Mouse (Mus musculus): ENCODE measurements around the gene Rgs6. TPM values are rescaled to one million over a fixed set of nuclear protein-coding genes. Genes with fewer than 3 reads are reported as not detected.

Rgs6 gene
- total RNA-seq, 2 experiments from 2014 or later: 2.6 to 2.8 TPM

DNA sequence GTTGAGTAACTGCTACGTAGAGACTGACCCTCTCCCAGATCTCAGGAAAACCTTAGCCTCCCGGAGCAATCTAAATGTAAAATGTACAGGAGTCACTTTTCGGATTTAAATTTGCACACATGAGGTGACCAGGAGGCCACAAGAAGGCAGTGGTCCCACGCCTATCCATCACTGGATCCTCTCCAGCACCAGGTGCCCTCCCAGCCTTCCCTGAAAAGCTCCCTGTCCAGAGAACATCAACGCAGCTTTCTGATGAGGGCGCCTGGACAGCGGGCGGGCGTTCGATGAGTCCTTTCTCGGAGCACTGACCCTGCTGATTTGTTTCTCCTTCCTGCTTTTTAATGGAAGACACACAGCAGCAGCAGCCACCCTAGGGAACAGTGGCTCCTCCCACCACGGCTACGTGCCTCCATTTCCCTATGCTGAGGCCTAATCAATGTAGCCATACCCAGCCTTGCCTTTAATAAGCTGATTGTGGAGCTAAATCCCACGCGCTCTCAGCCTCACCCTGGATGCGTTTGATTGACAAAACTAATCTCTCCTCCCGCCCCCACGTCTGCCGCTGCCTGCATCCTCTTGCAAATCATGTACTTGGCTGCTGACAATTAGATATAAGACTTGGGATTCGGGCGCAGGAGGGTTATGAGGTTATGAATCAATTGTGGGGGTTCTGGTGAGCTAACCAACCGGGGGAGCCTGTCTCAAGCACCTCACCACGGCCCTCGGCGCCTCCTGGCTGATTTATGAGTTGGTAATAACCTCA, 449.9 kb downstream of the Rgs6 start:
- no peak for DNase-seq

DNA sequence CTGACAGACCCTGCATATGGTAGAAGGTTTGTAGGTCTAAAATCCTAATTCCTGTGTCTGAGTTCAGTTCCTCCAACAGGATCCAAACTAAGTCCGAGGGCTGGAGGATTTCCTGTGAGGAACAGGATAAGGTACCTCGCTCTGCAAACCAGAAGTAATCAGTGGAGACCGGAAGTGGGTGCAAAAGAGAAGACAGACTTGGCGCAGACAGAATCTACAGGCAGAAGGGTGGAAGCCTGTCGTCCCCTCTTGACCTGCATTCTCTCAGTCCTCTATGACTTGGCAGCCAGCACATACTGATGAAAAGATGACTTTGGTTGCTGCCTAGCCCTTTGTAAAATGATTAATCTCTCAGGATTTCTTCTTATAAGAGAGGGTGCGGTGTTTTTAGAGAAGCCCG, 450.7 kb downstream of the Rgs6 start:
- DNase-seq: no peak

- DNase-seq: no peak
These were observed 451.8 kb downstream of the Rgs6 start for GRCm38 (mm10) chr12:83039859-83040258.

DNA sequence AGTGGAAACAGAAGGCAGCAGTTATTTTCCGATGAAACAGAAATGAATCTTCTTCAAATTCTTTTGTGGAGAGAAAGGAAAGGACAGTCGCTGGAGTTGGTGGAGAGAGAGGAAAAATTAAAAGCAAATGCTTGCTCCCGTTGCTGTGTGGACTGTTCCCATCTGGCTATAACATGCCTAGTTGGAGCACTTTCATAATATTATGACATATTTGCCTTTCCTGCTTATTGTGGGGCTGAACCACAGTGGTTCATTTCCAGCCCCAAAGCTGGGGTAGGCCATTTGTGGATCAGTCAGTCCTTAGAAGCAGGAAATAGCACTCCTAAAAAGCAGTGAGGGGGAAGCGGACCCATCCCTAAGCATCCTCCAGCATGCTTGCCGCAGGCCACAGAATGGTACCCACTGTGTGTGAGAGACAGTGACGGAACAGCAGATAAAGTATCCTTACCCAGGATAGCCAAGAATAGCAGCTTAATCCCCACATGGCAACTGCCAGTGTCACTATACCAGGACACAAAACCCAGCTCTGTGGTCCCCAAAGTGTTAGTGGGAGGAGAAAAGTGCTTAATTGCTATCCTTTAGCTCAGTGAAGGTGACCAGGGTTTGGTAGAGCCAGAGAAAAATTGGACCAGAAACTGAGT, 456.0 kb downstream of the Rgs6 start:
- DNase-seq: no peak

DNA sequence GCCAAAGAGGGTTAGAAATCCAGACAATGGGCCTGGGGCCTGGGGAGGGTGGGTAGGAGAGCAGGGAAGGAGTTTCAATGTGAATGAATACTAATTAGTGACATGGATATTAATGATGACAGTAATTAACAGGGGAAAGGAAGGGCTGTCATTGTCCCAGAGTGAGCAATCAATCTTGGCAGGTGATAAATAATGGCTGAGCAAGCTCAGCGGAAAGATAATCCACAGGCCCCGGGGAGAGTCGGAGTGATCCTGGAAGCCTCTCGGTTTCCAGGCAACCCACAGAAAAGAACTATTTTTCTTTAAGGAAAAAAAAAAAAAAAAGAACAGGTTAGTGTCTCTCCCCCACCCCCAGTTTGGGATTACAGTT, 456.5 kb downstream of the Rgs6 start:
- DNase-seq: no peak

GRCm38 (mm10) chr12:83045001-83045531, 457.0 kb downstream of the Rgs6 start:
- DNase-seq: no peak

DNA sequence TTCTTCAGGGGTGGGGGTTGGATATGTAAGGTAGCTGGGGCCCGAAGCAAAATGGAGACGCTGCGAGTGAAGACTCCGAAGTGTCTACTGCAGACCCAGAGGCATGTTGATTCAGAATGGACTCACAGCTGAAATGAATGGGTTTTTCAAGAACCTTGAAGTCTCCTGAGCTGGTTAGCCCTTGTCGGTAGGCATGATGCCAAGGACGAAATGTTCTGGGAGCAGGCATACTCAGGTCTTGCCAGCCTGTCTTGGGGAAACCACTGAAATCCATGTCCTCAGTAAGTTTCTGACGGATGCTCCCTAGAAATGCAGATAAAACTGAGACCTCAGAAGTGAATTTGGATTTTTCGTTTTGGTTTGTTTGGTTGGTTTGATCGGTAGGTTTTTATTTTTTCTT, 458.6 kb downstream of the Rgs6 start:
- DNase-seq: no peak

- no peak for DNase-seq
These were observed 459.6 kb downstream of the Rgs6 start for GRCm38 (mm10) chr12:83047710-83048109.

GRCm38 (mm10) chr12:83050514-83050913, 462.4 kb downstream of the Rgs6 start:
- DNase-seq: no peak

DNA sequence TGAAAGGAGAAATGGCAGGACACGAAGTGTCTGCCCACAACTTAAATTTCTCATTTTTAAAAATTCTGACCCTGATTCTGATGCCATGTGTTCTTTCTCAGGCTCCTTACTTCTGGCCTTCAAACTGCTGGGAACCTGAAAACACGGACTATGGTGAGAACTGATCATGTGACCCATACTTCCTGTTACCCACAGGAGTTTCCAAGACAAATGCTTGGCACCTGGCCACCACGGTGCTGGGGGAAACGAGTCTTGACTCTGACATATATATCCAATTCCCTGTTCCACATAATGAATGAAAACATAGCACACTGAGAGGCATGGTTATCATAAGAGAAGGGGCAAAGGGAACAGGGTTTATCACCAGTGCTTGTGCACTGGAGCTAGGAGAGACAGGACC, 464.3 kb downstream of the Rgs6 start:
- peak; percentile 12 for DNase-seq

GRCm38 (mm10) chr12:83055690-83056089, 467.6 kb downstream of the Rgs6 start:
- DNase-seq: no peak

- DNase-seq: no peak
These were observed 478.3 kb downstream of the Rgs6 start for GRCm38 (mm10) chr12:83066426-83066825.

GRCm38 (mm10) chr12:83070848-83071247, 482.8 kb downstream of the Rgs6 start:
- DNase-seq: no peak

GRCm38 (mm10) chr12:83072181-83072887, 484.2 kb downstream of the Rgs6 start:
- no peak for DNase-seq

DNA sequence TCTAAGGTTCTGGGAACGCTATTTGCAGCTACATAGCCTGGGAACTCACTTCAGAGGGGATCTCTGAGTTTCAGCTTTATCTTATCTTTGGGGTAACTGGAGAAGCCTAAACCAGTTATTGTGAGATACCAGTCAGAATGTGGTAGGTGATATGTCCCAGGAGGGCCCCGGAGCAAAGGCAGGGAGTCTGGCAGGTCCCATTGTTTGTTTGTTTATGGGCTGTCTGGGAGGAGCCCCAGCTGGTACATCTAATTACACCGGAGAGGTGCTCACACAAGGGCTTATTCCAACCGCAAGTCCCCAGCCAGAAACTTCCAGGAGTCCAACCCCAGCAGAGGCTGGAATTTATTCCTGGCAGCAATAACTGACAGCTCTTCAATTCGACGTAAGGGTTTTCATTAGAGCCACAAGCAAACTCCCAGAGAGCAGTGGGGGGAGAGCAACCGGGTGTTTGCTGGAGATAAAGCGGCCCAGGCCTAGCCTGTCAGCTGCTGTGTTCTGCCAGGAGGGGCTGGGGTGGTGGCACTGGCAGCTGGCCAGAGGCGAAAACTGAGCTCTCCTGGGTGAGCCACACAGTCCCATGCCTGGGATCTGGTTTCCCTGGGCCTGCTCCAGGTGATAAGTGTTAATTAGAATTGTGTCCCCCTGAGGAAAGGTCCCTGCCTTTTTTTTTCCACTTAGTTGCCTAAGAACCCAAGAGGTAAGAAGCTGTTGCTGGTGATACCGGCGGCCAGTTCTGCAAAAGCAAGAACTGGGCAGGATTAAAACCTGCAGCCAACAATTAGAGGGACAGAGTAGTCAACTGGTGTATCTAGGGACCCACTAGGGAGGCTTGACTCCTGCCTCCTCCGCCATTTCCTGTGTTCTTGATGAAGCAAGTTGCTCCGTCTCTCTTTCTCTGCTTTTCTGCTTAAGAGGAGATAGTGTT, 485.1 kb downstream of the Rgs6 start:
- peak; percentile 57 for DNase-seq

- DNase-seq: no peak
These were observed 485.8 kb downstream of the Rgs6 start for GRCm38 (mm10) chr12:83073879-83074368.

GRCm38 (mm10) chr12:83076179-83076578, 488.1 kb downstream of the Rgs6 start:
- DNase-seq: no peak

- no peak for DNase-seq
These were observed 489.4 kb downstream of the Rgs6 start for GRCm38 (mm10) chr12:83077486-83077885.

- DNase-seq: no peak
These were observed 495.3 kb downstream of the Rgs6 start for GRCm38 (mm10) chr12:83083427-83083826.

DNA sequence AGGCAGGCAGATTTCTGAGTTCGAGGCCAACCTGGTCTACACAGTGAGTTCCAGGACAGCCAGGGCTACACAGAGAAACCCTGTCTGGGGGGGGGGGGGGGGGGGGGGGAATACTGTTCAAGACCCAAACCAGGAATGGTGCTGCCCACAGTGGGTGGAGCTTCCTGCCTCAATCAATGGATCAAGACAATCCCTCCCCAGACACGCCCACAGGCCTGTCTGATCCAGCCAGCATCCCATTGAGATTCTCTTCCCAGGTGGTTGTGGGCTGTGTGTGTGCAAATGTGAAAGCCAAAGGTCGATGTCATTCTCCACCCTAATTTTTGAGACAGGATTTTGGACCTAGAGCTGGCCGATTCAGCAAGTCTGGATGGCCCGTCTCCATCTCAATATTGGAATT, 496.5 kb downstream of the Rgs6 start:
- DNase-seq: no peak

- no peak for DNase-seq
These were observed 498.9 kb downstream of the Rgs6 start for GRCm38 (mm10) chr12:83087010-83087409.

GRCm38 (mm10) chr12:83087555-83087954, 499.5 kb downstream of the Rgs6 start:
- no peak for DNase-seq

Data from gastrocnemius, postnatal 10 days (tissue).